Mouse (Mus musculus) MEL (cell line): ENCODE data around the gene Olfr804. TPM values are rescaled to one million over a fixed set of nuclear protein-coding genes. Genes with fewer than 3 reads are reported as not detected.

Experiments used
- DNase-seq: peaks from one replicate; pipeline ENCODE4 v3.0.0; 2011; ENCODE audit warnings: low read depth, low spot score
- H3K27ac ChIP-seq: 2 replicates; pipeline ENCODE4 v1.5.1; 2012; ENCODE audit warnings: low read depth, mild to moderate bottlenecking, control low read depth, low read length, moderate library complexity; ENCODE audit not compliant: control insufficient read depth
- H3K27me3 ChIP-seq, 2 experiments: fragments of 150-350 bp in 1 of 2; sonication (generic) in 1 of 2; 2 replicates each; pipeline ENCODE4 v1.6.1; 2012; ENCODE audit warnings: low read length in 2 of 2, mild to moderate bottlenecking in 2 of 2, improper control_type of control experiment in 1 of 2, moderate library complexity in 1 of 2; ENCODE audit not compliant: insufficient read depth in 2 of 2, control insufficient read depth in 1 of 2
- H3K36me3 ChIP-seq, 2 experiments: 2 replicates each; pipeline ENCODE4 v1.6.1; 2012 to 2014; ENCODE audit warnings: low read length in 2 of 2, improper control_type of control experiment in 1 of 2, inconsistent platforms in 1 of 2, mild to moderate bottlenecking in 1 of 2; ENCODE audit not compliant: insufficient read depth in 2 of 2, control insufficient read depth in 1 of 2
- H3K4me1 ChIP-seq, 2 experiments: fragments of 150-350 bp in 1 of 2; sonication (generic) in 1 of 2; 2 replicates each; pipeline ENCODE4 v1.6.1; 2012; ENCODE audit warnings: low read length in 2 of 2, improper control_type of control experiment in 1 of 2, mild to moderate bottlenecking in 1 of 2; ENCODE audit not compliant: insufficient read depth in 2 of 2, control insufficient read depth in 1 of 2
- H3K4me3 ChIP-seq, 2 experiments: fragments of 150-350 bp in 1 of 2; sonication (generic) in 1 of 2; 2 replicates each; pipeline ENCODE4 v1.5.1; 2012; ENCODE audit warnings: low read depth in 2 of 2, low read length in 2 of 2, mild to moderate bottlenecking in 2 of 2, moderate library complexity in 2 of 2, control low read depth in 1 of 2, improper control_type of control experiment in 1 of 2; ENCODE audit not compliant: control insufficient read depth in 1 of 2, insufficient read depth in 1 of 2
- H3K79me2 ChIP-seq: 2 replicates; pipeline ENCODE4 v1.6.1; 2012; ENCODE audit warnings: mild to moderate bottlenecking, low read length, moderate library complexity; ENCODE audit not compliant: control insufficient read depth, poor library complexity, insufficient read depth
- H3K9ac ChIP-seq: 2 replicates; pipeline ENCODE4 v1.6.1; 2012; ENCODE audit warnings: low read depth, mild to moderate bottlenecking, control low read depth, low read length, moderate library complexity; ENCODE audit not compliant: control insufficient read depth, poor library complexity, severe bottlenecking
- H3K9me3 ChIP-seq: fragments of 150-350 bp; sonication (generic); replicated peaks from 2 replicates; pipeline ENCODE4 v1.6.1; 2012; ENCODE audit warnings: mild to moderate bottlenecking, low read length, improper control_type of control experiment, moderate library complexity; ENCODE audit not compliant: insufficient read depth
- BHLHE40 ChIP-seq: IDR thresholded peaks from 2 replicates; pipeline ENCODE4 v1.6.1; 2012; ENCODE audit warnings: low read depth, mild to moderate bottlenecking, inconsistent platforms, low read length, improper control_type of control experiment, borderline replicate concordance
- CHD1 ChIP-seq: IDR thresholded peaks from 2 replicates; pipeline ENCODE4 v1.6.1; 2012; ENCODE audit warnings: low read depth, mild to moderate bottlenecking, inconsistent platforms, low read length, improper control_type of control experiment
- CHD2 ChIP-seq: IDR thresholded peaks from 2 replicates; pipeline ENCODE4 v1.6.1; 2011; ENCODE audit warnings: low read length, improper control_type of control experiment
- ELF1 ChIP-seq: IDR thresholded peaks from 2 replicates; pipeline ENCODE4 v1.6.1; 2014; ENCODE audit warnings: low read depth, mild to moderate bottlenecking, inconsistent platforms, low read length, improper control_type of control experiment, moderate library complexity
- JUND ChIP-seq: IDR thresholded peaks from 2 replicates; pipeline ENCODE4 v1.6.1; 2011; ENCODE audit warnings: low read depth, mild to moderate bottlenecking, improper control_type of control experiment, low read length
- KAT2A ChIP-seq: conservative IDR thresholded peaks from 2 replicates; pipeline ENCODE4 v1.6.1; 2012; ENCODE audit warnings: low read depth, low read length, improper control_type of control experiment, inconsistent platforms
- MAFK ChIP-seq: IDR thresholded peaks from 2 replicates; pipeline ENCODE4 v1.6.1; 2011; ENCODE audit warnings: low read depth, mild to moderate bottlenecking, low read length, improper control_type of control experiment, borderline replicate concordance
- MEF2A ChIP-seq: IDR thresholded peaks from 2 replicates; pipeline ENCODE4 v1.6.1; 2014; ENCODE audit warnings: low read depth, mild to moderate bottlenecking, inconsistent platforms, low read length, improper control_type of control experiment; ENCODE audit not compliant: poor library complexity, insufficient replicate concordance, severe bottlenecking; ENCODE audit errors: extremely low read depth
- MXI1 ChIP-seq: IDR thresholded peaks from 2 replicates; pipeline ENCODE4 v1.6.1; 2011; ENCODE audit warnings: mild to moderate bottlenecking, low read depth, low read length, improper control_type of control experiment
- NELFE ChIP-seq: IDR thresholded peaks from 2 replicates; pipeline ENCODE4 v1.6.1; 2011; ENCODE audit warnings: low read depth, low read length, improper control_type of control experiment
- NRF1 ChIP-seq: IDR thresholded peaks from 2 replicates; pipeline ENCODE4 v1.6.1; 2014; ENCODE audit warnings: low read depth, mild to moderate bottlenecking, inconsistent platforms, low read length, improper control_type of control experiment, moderate library complexity; ENCODE audit not compliant: poor library complexity, insufficient read depth, severe bottlenecking
- POLR2A ChIP-seq, 2 experiments: IDR thresholded peaks; 2 replicates each; pipeline ENCODE4 v1.6.1; 2011 to 2012; ENCODE audit warnings: low read length in 2 of 2, mild to moderate bottlenecking in 2 of 2, control low read depth in 1 of 2, improper control_type of control experiment in 1 of 2, low read depth in 1 of 2, moderate library complexity in 1 of 2; ENCODE audit not compliant: control insufficient read depth in 1 of 2, insufficient read depth in 1 of 2, poor library complexity in 1 of 2
- RCOR1 ChIP-seq: IDR thresholded peaks from 2 replicates; pipeline ENCODE4 v1.6.1; 2012; ENCODE audit warnings: low read depth, mild to moderate bottlenecking, inconsistent platforms, low read length, improper control_type of control experiment
- SIN3A ChIP-seq: IDR thresholded peaks from 2 replicates; pipeline ENCODE4 v1.6.1; 2012; ENCODE audit warnings: low read length, improper control_type of control experiment, inconsistent platforms
- SMC3 ChIP-seq: IDR thresholded peaks from 2 replicates; pipeline ENCODE4 v1.6.1; 2011; ENCODE audit warnings: low read depth, low read length, improper control_type of control experiment
- TAL1 ChIP-seq: IDR thresholded peaks from 2 replicates; pipeline ENCODE4 v1.6.1; 2012; ENCODE audit warnings: mild to moderate bottlenecking, inconsistent platforms, low read length, moderate library complexity, mixed read lengths
- USF1 ChIP-seq: IDR thresholded peaks from 2 replicates; pipeline ENCODE4 v1.6.1; 2014; ENCODE audit warnings: low read depth, mild to moderate bottlenecking, inconsistent platforms, low read length, improper control_type of control experiment, moderate library complexity
- ZKSCAN1 ChIP-seq: IDR thresholded peaks from 2 replicates; pipeline ENCODE4 v1.6.1; 2012; ENCODE audit warnings: low read depth, mild to moderate bottlenecking, inconsistent platforms, low read length, improper control_type of control experiment, moderate library complexity
- ZNF384 ChIP-seq: IDR thresholded peaks from 2 replicates; pipeline ENCODE4 v1.6.1; 2012; ENCODE audit warnings: low read depth, mild to moderate bottlenecking, inconsistent platforms, low read length, improper control_type of control experiment
- polyA plus RNA-seq, 2 experiments: library from polyadenylated mRNA; stranded (reverse) in 1 of 2; unstranded in 1 of 2; fragments of >175 nt in 1 of 2; fragments of >200 nt in 1 of 2; gene quantifications; 2 replicates each; pipeline versions ENCODE4 v1.2.1 to v1.2.4; 2012; ENCODE audit warnings: low replicate concordance in 2 of 2, low read depth in 1 of 2; ENCODE audit not compliant: insufficient read length in 2 of 2, insufficient read depth in 1 of 2, missing spikeins in 1 of 2
- total RNA-seq: library from RNA; depleted of rRNA; stranded (reverse); fragments of 300-350 nt; gene quantifications from 2 replicates; pipeline ENCODE4 v1.2.3, GENCODE M21; 2012; rRNA removed

The Olfr804 gene
- total RNA-seq (not detected in 2 replicates), polyA plus RNA-seq (not detected)

DNA sequence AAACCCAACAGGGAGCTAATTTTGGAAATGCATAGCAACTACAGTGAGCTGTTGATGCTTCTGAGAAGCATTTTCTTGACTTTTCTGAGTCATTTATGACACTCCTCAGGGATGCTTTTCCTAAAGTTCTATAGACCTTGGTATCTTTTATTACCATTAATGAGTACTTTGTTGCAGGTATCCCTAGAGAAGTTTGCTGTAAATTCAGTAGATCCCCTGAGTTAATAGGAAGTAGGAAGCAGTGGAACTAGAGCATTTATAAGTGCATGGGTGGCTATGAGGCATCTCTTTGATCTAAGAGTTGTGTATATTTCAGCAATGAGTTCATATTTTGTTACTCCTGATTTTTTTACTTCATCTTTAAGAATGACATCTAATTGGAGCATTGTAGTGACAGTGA, at the start of gene Olfr804:
Gene Olfr804 (plus strand): TSS at position 301 of the 400 bp plus-strand sequence.
- Histone ChIP-seq H3K27me3 (no peaks in the 10 kb centered on the region), H3K4me3 (no peak within 1 kb of the TSS), H3K27ac (no peak within 1 kb of the TSS), H3K9ac (no peak within 1 kb of the TSS), H3K9me3 (no peaks in the 10 kb centered on the region), H3K36me3 (no peaks in the 10 kb centered on the region), H3K79me2 (no peaks in the 10 kb centered on the region), H3K4me1 (no peaks in the 10 kb centered on the region)
- DNase-seq: no peak
- TF ChIP-seq MXI1 (no peak), ELF1 (no peak), RCOR1 (no peak), TAL1 (no peak), POLR2A (IDR thresholded peaks at IDR 0.05; ENCODE audit: control insufficient read depth in 1 of 2, insufficient read depth in 1 of 2, low read depth in 1 of 2, low read length in 2 of 2, poor library complexity in 1 of 2) (no peak), USF1 (no peak), CHD2 (no peak), MAFK (no peak), NELFE (no peak), KAT2A (no peak), SIN3A (no peak), BHLHE40 (no peak), NRF1 (no peak), JUND (no peak), ZNF384 (no peak), SMC3 (no peak)

DNA sequence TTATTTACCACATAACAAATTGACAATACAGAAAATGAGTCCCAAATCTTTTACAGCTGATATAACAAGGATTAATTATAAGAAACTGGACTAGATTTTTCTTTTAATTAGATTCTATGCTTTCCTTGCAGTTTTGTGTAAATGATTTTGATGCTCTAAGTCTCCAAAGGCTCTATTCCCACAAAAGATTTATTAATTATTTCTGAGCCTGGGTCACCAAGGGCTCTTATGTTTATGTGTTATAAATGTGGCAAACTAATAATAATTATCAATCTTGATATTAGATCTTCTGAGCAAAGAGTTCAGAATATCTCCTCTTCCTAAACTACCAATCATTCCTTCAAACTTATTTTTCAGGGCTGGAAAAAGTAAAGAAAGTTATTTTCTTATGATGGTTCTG, 45.6 kb upstream of the Olfr804 start, which contains the start of gene Olfr800:
Gene Olfr800 (plus strand): TSS at position 301 of the 400 bp plus-strand sequence.
- TF ChIP-seq BHLHE40 (no peak), ZKSCAN1 (no peak), JUND (no peak), NELFE (no peak), MEF2A (no peak), CHD1 (no peak), SMC3 (no peak)
- Histone ChIP-seq H3K79me2 (no peaks in the 10 kb centered on the region), H3K36me3 (no peaks in the 10 kb centered on the region), H3K4me3 (no peak within 1 kb of the TSS), H3K4me1 (no peaks in the 10 kb centered on the region), H3K27me3 (no peaks in the 10 kb centered on the region), H3K9ac (no peak within 1 kb of the TSS), H3K27ac (no peak within 1 kb of the TSS), H3K9me3 (no peaks in the 10 kb centered on the region)
- no peak for DNase-seq
